Mouse (Mus musculus) megakaryocyte, embryonic 14.5 days (primary cell): ENCODE results near the gene Abhd12.

Source experiments
- FLI1 ChIP-seq: IDR thresholded peaks from 2 replicates; pipeline ENCODE4 v1.6.1; 2012; ENCODE audit warnings: low read length, inconsistent platforms, mixed read lengths
- GATA1 ChIP-seq: IDR thresholded peaks from 3 replicates; pipeline ENCODE4 v1.6.1; 2012; ENCODE audit warnings: mixed read lengths, low read length, inconsistent platforms, borderline replicate concordance

DNA sequence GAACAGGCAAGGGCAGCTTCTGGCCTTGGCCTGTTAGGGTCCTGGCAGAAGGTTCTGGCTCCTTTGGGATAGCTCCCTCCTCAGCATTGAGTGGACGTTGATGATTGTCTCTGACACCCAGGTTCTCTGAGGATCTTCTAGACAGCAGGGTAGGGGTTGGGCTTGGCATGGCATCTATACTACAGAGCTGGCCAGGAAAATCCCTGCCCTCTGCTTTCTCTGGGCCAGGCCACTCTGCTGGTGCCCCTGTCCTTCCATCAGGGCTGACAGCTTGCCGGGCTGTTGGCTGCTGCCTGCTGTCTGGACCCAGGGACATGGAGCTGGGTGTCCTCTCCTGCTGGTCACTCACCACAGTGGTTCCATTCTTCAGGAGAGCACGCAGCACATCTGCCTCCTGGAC, 45.1 kb upstream of the Abhd12 start:
- TF ChIP-seq GATA1: no peak
- TF ChIP-seq FLI1: no peak
